Mouse (Mus musculus) CH12.LX (cell line): ENCODE data around the gene Sdf4. TPM values are rescaled to one million over a fixed set of nuclear protein-coding genes. Genes with fewer than 3 reads are reported as not detected.

ENCODE experiments used
- DNase-seq: peaks from one replicate; pipeline ENCODE4 v3.0.0-alpha.2; 2013; ENCODE audit errors: extremely low read depth
- H3K27ac ChIP-seq: 2 replicates; pipeline ENCODE4 v1.5.1; 2012; ENCODE audit warnings: low read depth, mild to moderate bottlenecking, control low read depth, moderate library complexity; ENCODE audit not compliant: insufficient read depth
- H3K27me3 ChIP-seq: replicated peaks from 2 replicates; pipeline ENCODE3; 2012; ENCODE audit warnings: inconsistent platforms
- H3K36me3 ChIP-seq, 2 experiments: replicated peaks in 1 of 2; 2 replicates each; pipeline versions ENCODE3 to v1.6.1; 2012; ENCODE audit warnings: inconsistent platforms in 1 of 2, low read length in 1 of 2, mild to moderate bottlenecking in 1 of 2, mixed read lengths in 1 of 2, moderate library complexity in 1 of 2; ENCODE audit not compliant: control insufficient read depth in 1 of 2, insufficient read depth in 1 of 2
- H3K4me1 ChIP-seq, 2 experiments: 2 replicates each; pipeline ENCODE4 v1.6.1; 2012; ENCODE audit warnings: inconsistent platforms in 1 of 2, moderate library complexity in 1 of 2; ENCODE audit not compliant: insufficient read depth in 2 of 2, control insufficient read depth in 1 of 2
- H3K4me2 ChIP-seq: 2 replicates; pipeline ENCODE4 v1.6.1; 2012; ENCODE audit warnings: low read depth, mild to moderate bottlenecking, control low read depth; ENCODE audit not compliant: poor library complexity, insufficient read depth, severe bottlenecking
- H3K4me3 ChIP-seq, 3 experiments: fragments of 150-350 bp in 1 of 3; sonication (generic) in 1 of 3; replicated peaks in 1 of 3; 2 replicates each; pipeline versions ENCODE3 to v1.5.1; 2011 to 2012; ENCODE audit warnings: low read depth in 2 of 3, low read length in 2 of 3, mild to moderate bottlenecking in 2 of 3, moderate library complexity in 2 of 3, control low read depth in 1 of 3, improper control_type of control experiment in 1 of 3, inconsistent platforms in 1 of 3, mixed read lengths in 1 of 3; ENCODE audit not compliant: poor library complexity in 1 of 3
- H3K79me2 ChIP-seq: replicated peaks from 2 replicates; pipeline ENCODE4 v1.6.1; 2012; ENCODE audit warnings: mild to moderate bottlenecking, moderate library complexity; ENCODE audit not compliant: control insufficient read depth, poor library complexity, insufficient read depth, severe bottlenecking; ENCODE audit errors: extremely low read depth
- H3K9ac ChIP-seq: 2 replicates; pipeline ENCODE4 v1.6.1; 2012; ENCODE audit warnings: low read depth, mild to moderate bottlenecking, control low read depth, moderate library complexity; ENCODE audit not compliant: insufficient read depth
- H3K9me3 ChIP-seq: replicated peaks from 2 replicates; pipeline ENCODE3; 2012; ENCODE audit warnings: low read length, inconsistent platforms, mixed read lengths
- BHLHE40 ChIP-seq: IDR thresholded peaks from 2 replicates; pipeline ENCODE4 v1.6.1; 2011; ENCODE audit warnings: mild to moderate bottlenecking, low read depth, low read length, improper control_type of control experiment
- CHD2 ChIP-seq: IDR thresholded peaks from 2 replicates; pipeline ENCODE4 v1.6.1; 2011; ENCODE audit warnings: low read length, improper control_type of control experiment
- EP300 ChIP-seq: IDR thresholded peaks from 2 replicates; pipeline ENCODE4 v1.6.1; 2011; ENCODE audit warnings: low read length, improper control_type of control experiment
- ETS1 ChIP-seq: conservative IDR thresholded peaks from 2 replicates; pipeline ENCODE4 v1.6.1; 2012; ENCODE audit warnings: low read depth, mild to moderate bottlenecking, inconsistent platforms, low read length, improper control_type of control experiment, moderate library complexity
- GABPA ChIP-seq: IDR thresholded peaks from 2 replicates; pipeline ENCODE4 v1.6.1; 2012; ENCODE audit warnings: low read depth, low read length, improper control_type of control experiment, inconsistent platforms; ENCODE audit not compliant: insufficient replicate concordance
- HCFC1 ChIP-seq: IDR thresholded peaks from 2 replicates; pipeline ENCODE4 v1.6.1; 2012; ENCODE audit warnings: low read depth, mild to moderate bottlenecking, inconsistent platforms, low read length, improper control_type of control experiment
- IRF4 ChIP-seq: IDR thresholded peaks from 2 replicates; pipeline ENCODE4 v1.6.1; 2014; ENCODE audit warnings: low read depth, mild to moderate bottlenecking, inconsistent platforms, low read length, improper control_type of control experiment
- JUN ChIP-seq: IDR thresholded peaks from 2 replicates; pipeline ENCODE4 v1.6.1; 2011; ENCODE audit warnings: low read depth, mild to moderate bottlenecking, low read length, improper control_type of control experiment, moderate library complexity; ENCODE audit not compliant: insufficient read depth
- MAX ChIP-seq: IDR thresholded peaks from 2 replicates; pipeline ENCODE4 v1.6.1; 2011; ENCODE audit warnings: low read length, improper control_type of control experiment
- MAZ ChIP-seq: IDR thresholded peaks from 2 replicates; pipeline ENCODE4 v1.6.1; 2012; ENCODE audit warnings: low read depth, mild to moderate bottlenecking, inconsistent platforms, low read length, improper control_type of control experiment, moderate library complexity
- MEF2A ChIP-seq: IDR thresholded peaks from 2 replicates; pipeline ENCODE4 v1.6.1; 2014; ENCODE audit warnings: low read depth, mild to moderate bottlenecking, inconsistent platforms, low read length, improper control_type of control experiment, borderline replicate concordance
- POLR2A ChIP-seq: IDR thresholded peaks from 2 replicates; pipeline ENCODE4 v1.6.1; 2011; ENCODE audit warnings: low read depth, mild to moderate bottlenecking, improper control_type of control experiment, low read length
- POLR2AphosphoS2 ChIP-seq: IDR thresholded peaks from 2 replicates; pipeline ENCODE4 v1.6.1; 2011; ENCODE audit warnings: low read depth, low read length, improper control_type of control experiment
- UBTF ChIP-seq: IDR thresholded peaks from 2 replicates; pipeline ENCODE4 v1.6.1; 2012; ENCODE audit warnings: low read depth, mild to moderate bottlenecking, inconsistent platforms, low read length, improper control_type of control experiment, moderate library complexity
- USF1 ChIP-seq: IDR thresholded peaks from 2 replicates; pipeline ENCODE4 v1.6.1; 2014; ENCODE audit warnings: low read depth, mild to moderate bottlenecking, inconsistent platforms, low read length, improper control_type of control experiment
- ZC3H11A ChIP-seq: IDR thresholded peaks from 2 replicates; pipeline ENCODE4 v1.6.1; 2012; ENCODE audit warnings: low read depth, mild to moderate bottlenecking, inconsistent platforms, low read length, improper control_type of control experiment
- ZKSCAN1 ChIP-seq: IDR thresholded peaks from 2 replicates; pipeline ENCODE4 v1.6.1; 2012; ENCODE audit warnings: low read depth, inconsistent platforms, low read length, improper control_type of control experiment, borderline replicate concordance
- dilution Hi-C: fragments of 300-500 bp; cut with MboI; formaldehyde crosslinking; loops from 2 replicates; pipeline ENCODE4 v1.14.3; 2020; ENCODE audit warnings: low sequenced_read_pairs; ENCODE audit not compliant: extremely low pct_unique_long_range_greater_than_20kb, extremely low pct_ligation_motif_present
- in situ Hi-C: fragments of 300-500 bp; cut with MboI; formaldehyde crosslinking; loops from 3 replicates; pipeline ENCODE4 v1.14.3; 2019; ENCODE audit warnings: low sequenced_read_pairs, low pct_ligation_motif_present, low pct_unique_long_range_greater_than_20kb, mixed read lengths
- polyA plus RNA-seq: library from polyadenylated mRNA; unstranded; fragments of >175 nt; gene quantifications from 2 replicates; pipeline ENCODE4 v1.2.1, GENCODE M21; 2012; ENCODE audit warnings: low read depth; ENCODE audit not compliant: insufficient read length
- total RNA-seq, 2 experiments: library from RNA; depleted of rRNA; stranded (reverse); fragments of 300-350 nt in 1 of 2; fragments of >200 nt in 1 of 2; gene quantifications; 2 replicates each; pipeline ENCODE4 v1.2.3; 2012 to 2014

Sdf4 gene
- total and polyA plus RNA-seq, 3 experiments: 167 to 211 (median 210) TPM

- dilution Hi-C loops: no loop called here
- no peak overlapping the region for H3K9ac ChIP-seq
- no peak overlapping the region for H3K4me2 ChIP-seq
- no peaks in the 10 kb centered on the region for H3K36me3 ChIP-seq
- H3K9me3 ChIP-seq: no peaks in the 10 kb centered on the region
- peaks cover 2 to 10% of the 10 kb centered on the region in 2 experiments; a peak in 2 of 4 replicates for H3K4me1 ChIP-seq
- no peak overlapping the region for H3K4me3 ChIP-seq
- no peak overlapping the region for H3K27ac ChIP-seq
- in situ Hi-C loops: no loop called here
- TF ChIP-seq USF1 (no peak), CHD2 (no peak), ZC3H11A (no peak), POLR2AphosphoS2 (no peak), HCFC1 (no peak), ETS1 (no peak), IRF4 (no peak), POLR2A (no peak), UBTF (no peak), EP300 (no peak), MEF2A (no peak), GABPA (no peak), JUN (no peak), MAX (no peak), MAZ (no peak), BHLHE40 (no peak)
- TF ChIP-seq, all 38 proteins: peak for 0
- no peaks in the 10 kb centered on the region for H3K79me2 ChIP-seq
- DNase-seq: no peak
- no peaks in the 10 kb centered on the region for H3K27me3 ChIP-seq
These were observed 52.1 kb downstream of the Sdf4 start for GRCm38 (mm10) chr4:156044754-156045153.

GRCm38 (mm10) chr4:156049779-156050178 lies 57.1 kb downstream of the Sdf4 start:
- H3K4me2 ChIP-seq: no peak overlapping the region
- in situ Hi-C loops (no loop called here), dilution Hi-C loops (no loop called here)
- H3K4me3 ChIP-seq: no peak overlapping the region
- no peak overlapping the region for H3K9ac ChIP-seq
- H3K36me3 ChIP-seq: no peaks in the 10 kb centered on the region
- no peaks in the 10 kb centered on the region for H3K9me3 ChIP-seq
- no peak for TF ChIP-seq ZKSCAN1
- H3K79me2 ChIP-seq: no peaks in the 10 kb centered on the region
- H3K27ac ChIP-seq: no peak overlapping the region
- H3K27me3 ChIP-seq: no peaks in the 10 kb centered on the region
- DNase-seq: no peak
- H3K4me1 ChIP-seq: 0 out of 4 replicates have a peak, but pooled peaks cover 0 to under 1% of the 10 kb centered on the region in 2 experiments
